Mouse (Mus musculus): ENCODE results near the gene 6030468B19Rik. TPM values are rescaled to one million over a fixed set of nuclear protein-coding genes. Genes with fewer than 3 reads are reported as not detected.
A peak's percentile ranks its signal among the peaks of the same experiment; 100 is the strongest.

Gene 6030468B19Rik
- total and polyA plus RNA-seq, 2 experiments from 2014 or later: not detected

GRCm38 (mm10) chr11:117780582-117781111, 16.8 kb upstream of the 6030468B19Rik start:
- H3K27me3 ChIP-seq (ENCODE audit: insufficient read depth, low read length): peaks cover 4% of the 10 kb centered on the region; the same call in 1 of the 2 replicates
- peak overlapping the region; percentile 45; the same call in 1 of the 2 replicates for H3K9ac ChIP-seq (replicated peaks; ENCODE audit: low read length)
- WGBS: 6% methylated on average over 19 of the region's 19 CpGs
- no peak for TF ChIP-seq CTCF (IDR thresholded peaks at IDR 0.05; ENCODE audit: low read depth)
- H3K36me3 ChIP-seq (ENCODE audit: insufficient read depth, low read length): no peaks in the 10 kb centered on the region
- ATAC-seq: 0 out of 2 replicates have a peak, but pooled peaks have one; percentile 39
- H3K27ac ChIP-seq: peak overlapping the region; percentile 74; the same call in 1 of the 2 replicates
- peak overlapping the region; percentile 27 for H3K4me3 ChIP-seq (ENCODE audit: low read length)
- peak; percentile 35 for DNase-seq (ENCODE audit: low spot score)
- peaks cover 18% of the 10 kb centered on the region for H3K4me1 ChIP-seq (ENCODE audit: insufficient read depth, low read length)
- H3K9me3 ChIP-seq (ENCODE audit: low read length): no peaks in the 10 kb centered on the region
- H3K4me2 ChIP-seq (ENCODE audit: low read depth, low read length): peak overlapping the region; percentile 53

GRCm38 (mm10) chr11:117781199-117781821, 16.1 kb upstream of the 6030468B19Rik start:
- DNase-seq (ENCODE audit: low spot score): peak; percentile 32
- Histone ChIP-seq H3K9ac (replicated peaks; ENCODE audit: low read length) (no peak overlapping the region), H3K36me3 (ENCODE audit: insufficient read depth, low read length) (no peaks in the 10 kb centered on the region), H3K4me3 (ENCODE audit: low read length) (no peak overlapping the region), H3K4me1 (ENCODE audit: insufficient read depth, low read length) (peaks cover 18% of the 10 kb centered on the region), H3K4me2 (ENCODE audit: low read depth, low read length) (peak overlapping the region; percentile 53), H3K27me3 (ENCODE audit: insufficient read depth, low read length) (peaks cover 4% of the 10 kb centered on the region; the same call in 1 of the 2 replicates), H3K27ac (peak overlapping the region; percentile 17; the same call in 1 of the 2 replicates), H3K9me3 (ENCODE audit: low read length) (no peaks in the 10 kb centered on the region)
- TF ChIP-seq CTCF (IDR thresholded peaks at IDR 0.05; ENCODE audit: low read depth): no peak
- 19% methylated on average over 18 of the region's 18 CpGs for WGBS
- ATAC-seq: no peak

GRCm38 (mm10) chr11:117781993-117782704, 15.3 kb upstream of the 6030468B19Rik start, which contains the start of the genes Tmc8 and Tmc6:
Gene Tmc8, plus strand, starts transcription at chr11:117782076.
Gene Tmc6, minus strand, starts transcription at chr11:117782198.
- no peaks in the 10 kb centered on the region for H3K9me3 ChIP-seq (ENCODE audit: low read length)
- no peak for ATAC-seq
- H3K27me3 ChIP-seq (ENCODE audit: insufficient read depth, low read length): peaks cover 4% of the 10 kb centered on the region; the same call in 1 of the 2 replicates
- peak within 1 kb of the TSS; percentile 19 for H3K4me3 ChIP-seq (ENCODE audit: low read length)
- peak within 1 kb of the TSS; percentile 17; the same call in 1 of the 2 replicates for H3K27ac ChIP-seq
- H3K36me3 ChIP-seq (ENCODE audit: insufficient read depth, low read length): no peaks in the 10 kb centered on the region
- peak within 1 kb of the TSS; percentile 28; the same call in 1 of the 2 replicates for H3K9ac ChIP-seq (replicated peaks; ENCODE audit: low read length)
- TF ChIP-seq CTCF (IDR thresholded peaks at IDR 0.05; ENCODE audit: low read depth): no peak
- DNase-seq (ENCODE audit: low spot score): no peak
- H3K4me2 ChIP-seq (ENCODE audit: low read depth, low read length): peak within 1 kb of the TSS; percentile 53
- peaks cover 18% of the 10 kb centered on the region for H3K4me1 ChIP-seq (ENCODE audit: insufficient read depth, low read length)
- WGBS: 55% methylated on average over 24 of the region's 24 CpGs

- no peaks in the 10 kb centered on the region for H3K36me3 ChIP-seq (ENCODE audit: insufficient read depth, low read length)
- peak overlapping the region; percentile 53 for H3K4me2 ChIP-seq (ENCODE audit: low read depth, low read length)
- peak overlapping the region; percentile 19 for H3K4me3 ChIP-seq (ENCODE audit: low read length)
- no peak for DNase-seq (ENCODE audit: low spot score)
- no peak for TF ChIP-seq CTCF (IDR thresholded peaks at IDR 0.05; ENCODE audit: low read depth)
- peaks cover 4% of the 10 kb centered on the region; the same call in 1 of the 2 replicates for H3K27me3 ChIP-seq (ENCODE audit: insufficient read depth, low read length)
- 57% methylated on average over 9 of the region's 9 CpGs for WGBS
- ATAC-seq: no peak
- peak overlapping the region; percentile 28; the same call in 1 of the 2 replicates for H3K9ac ChIP-seq (replicated peaks; ENCODE audit: low read length)
- H3K4me1 ChIP-seq (ENCODE audit: insufficient read depth, low read length): peaks cover 18% of the 10 kb centered on the region
- H3K9me3 ChIP-seq (ENCODE audit: low read length): no peaks in the 10 kb centered on the region
- H3K27ac ChIP-seq: no peak overlapping the region; the same call in 1 of the 2 replicates
Measured at GRCm38 (mm10) chr11:117782705-117783034, 14.8 kb upstream of the 6030468B19Rik start.

- peak overlapping the region; percentile 19 for H3K4me3 ChIP-seq (ENCODE audit: low read length)
Measured at GRCm38 (mm10) chr11:117783089-117783488, 14.4 kb upstream of the 6030468B19Rik start.

GRCm38 (mm10) chr11:117783683-117784309, 13.7 kb upstream of the 6030468B19Rik start:
- Histone ChIP-seq H3K36me3 (ENCODE audit: insufficient read depth, low read length) (no peaks in the 10 kb centered on the region), H3K27ac (no peak overlapping the region), H3K4me1 (ENCODE audit: insufficient read depth, low read length) (peaks cover 17% of the 10 kb centered on the region), H3K27me3 (ENCODE audit: insufficient read depth, low read length) (peaks cover 4% of the 10 kb centered on the region; the same call in 1 of the 2 replicates), H3K9me3 (ENCODE audit: low read length) (no peaks in the 10 kb centered on the region), H3K4me2 (ENCODE audit: low read depth, low read length) (peak overlapping the region; percentile 53), H3K9ac (replicated peaks; ENCODE audit: low read length) (peak overlapping the region; percentile 28; the same call in 1 of the 2 replicates), H3K4me3 (ENCODE audit: low read length) (peak overlapping the region; percentile 19; the same call in 1 of the 2 replicates)
- 41% methylated on average over 10 of the region's 10 CpGs for WGBS
- TF ChIP-seq CTCF (IDR thresholded peaks at IDR 0.05; ENCODE audit: low read depth): no peak
- no peak for ATAC-seq
- no peak for DNase-seq (ENCODE audit: low spot score)

More at GRCm38 (mm10) chr11:117783089-117783488, 14.4 kb upstream of the 6030468B19Rik start:
- ATAC-seq (peak; percentile 28; the same call in 1 of the 2 replicates), DNase-seq (ENCODE audit: low spot score) (peak; percentile 74)
- Histone ChIP-seq H3K9me3 (ENCODE audit: low read length) (no peaks in the 10 kb centered on the region), H3K36me3 (ENCODE audit: insufficient read depth, low read length) (no peaks in the 10 kb centered on the region), H3K9ac (replicated peaks; ENCODE audit: low read length) (peak overlapping the region; percentile 28; the same call in 1 of the 2 replicates), H3K4me1 (ENCODE audit: insufficient read depth, low read length) (peaks cover 18% of the 10 kb centered on the region), H3K27me3 (ENCODE audit: insufficient read depth, low read length) (peaks cover 4% of the 10 kb centered on the region; the same call in 1 of the 2 replicates), H3K27ac (no peak overlapping the region; the same call in 1 of the 2 replicates), H3K4me2 (ENCODE audit: low read depth, low read length) (peak overlapping the region; percentile 53)
- peak; percentile 64 for TF ChIP-seq CTCF (IDR thresholded peaks at IDR 0.05; ENCODE audit: low read depth)
- 8% methylated on average over 31 of the region's 31 CpGs for WGBS

Measured in hindbrain, postnatal 0 days (tissue).